ENCODE assay signal across 10 mouse cellular contexts in the genomic region with DNA sequence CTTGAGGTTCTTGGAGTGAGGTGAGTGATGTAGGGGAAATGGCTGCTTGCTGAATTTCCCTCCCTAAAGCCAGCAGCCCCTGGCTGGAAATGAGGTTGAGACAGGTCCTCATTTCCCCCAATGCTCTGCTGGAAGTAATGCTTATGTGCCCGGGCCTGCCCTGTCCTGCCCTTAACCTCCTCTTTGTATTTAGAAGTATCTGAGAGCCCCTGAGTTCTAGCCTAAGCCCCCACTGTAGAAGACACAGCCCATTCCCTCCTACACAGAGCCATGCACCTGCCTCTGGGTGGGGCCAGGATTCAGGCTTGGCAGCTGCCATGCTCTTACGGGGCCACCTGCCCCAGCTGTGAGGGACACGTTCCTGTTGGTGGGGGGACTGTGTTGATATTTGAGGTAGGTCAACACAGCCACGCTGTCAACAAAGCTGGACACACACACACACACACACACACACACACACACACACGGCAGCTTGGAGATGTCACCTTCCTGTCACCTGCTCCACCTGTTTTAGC. TPM values are rescaled to one million over a fixed set of nuclear protein-coding genes. Genes with fewer than 3 reads are reported as not detected.
DNase-seq lines count a peak whose midpoint lies in the region; ATAC-seq lines count a peak whose summit lies in the region.
"Had no signal": no experiment of that assay in that cellular context is flagged by ENCODE, and none has a peak within 500 bp of the region (broad histone marks: within the 10 kb centered on the region; RNA-seq: fewer than 3 reads in every experiment).

No protein-coding gene starts in this region.

- no peak for ATAC-seq in heart, embryonic 12.5 days (ENCODE audit: insufficient number of reproducible peaks, low FRiP score)
- ATAC-seq in liver, embryonic 16.5 days (ENCODE audit: low read depth) = 0 out of 2 replicates have a peak, but pooled peaks have one; percentile 14
- no peak for ATAC-seq in granulocyte monocyte progenitor cell, adult 5-6 weeks (replicated peaks; ENCODE audit: poor library complexity, severe bottlenecking)
- ATAC-seq in frontal cortex, adult (ENCODE audit: low TSS enrichment) = no peak
- ATAC-seq: CD4-positive, CD25-positive, alpha-beta regulatory T cell, adult 4 months; forebrain, postnatal 0 days had no signal

- 75% methylated on average over 5 of the region's 5 CpGs for WGBS in heart, embryonic 12.5 days
- WGBS in liver, embryonic 16.5 days (ENCODE audit: insufficient replicate concordance) = 4% methylated on average over 5 of the region's 5 CpGs

- peak overlapping the region; percentile 52 for H3K9ac ChIP-seq in heart, embryonic 12.5 days
- H3K9ac ChIP-seq in liver, embryonic 16.5 days (ENCODE audit: low read depth, low read length) = peak overlapping the region; percentile 56
- H3K9ac ChIP-seq: forebrain, postnatal 0 days had no signal

- no peaks in the 10 kb centered on the region for H3K9me3 ChIP-seq in heart, embryonic 12.5 days (replicated peaks)
- H3K9me3 ChIP-seq in liver, embryonic 16.5 days (replicated peaks; ENCODE audit: control insufficient read depth, low read length) = no peaks in the 10 kb centered on the region

- no peaks in the 10 kb centered on the region for H3K36me3 ChIP-seq in heart, embryonic 12.5 days
- H3K36me3 ChIP-seq in liver, embryonic 16.5 days (ENCODE audit: control insufficient read depth, insufficient read depth) = no peaks in the 10 kb centered on the region

- DNase-seq in heart, postnatal 14 days = no peak
- peak; percentile 64 to 66 for DNase-seq in spleen, postnatal 36 days (ENCODE audit: low spot score in 2 of 2)
- no peak for DNase-seq in spleen, postnatal 14 days (ENCODE audit: low spot score in 2 of 2)
- no peak for DNase-seq in right cerebral cortex, adult 18-20 months
- DNase-seq: forebrain, postnatal 0 days had no signal

- peak overlapping the region; percentile 53; the same call in 1 of the 2 replicates for H3K27ac ChIP-seq in heart, embryonic 12.5 days (ENCODE audit: poor library complexity, severe bottlenecking)
- peak overlapping the region; percentile 57 for H3K27ac ChIP-seq in liver, embryonic 16.5 days (ENCODE audit: low read length)

- H3K4me1 ChIP-seq in heart, embryonic 12.5 days (replicated peaks) = peaks cover 40% of the 10 kb centered on the region
- peaks cover 96% of the 10 kb centered on the region for H3K4me1 ChIP-seq in liver, embryonic 16.5 days (ENCODE audit: control insufficient read depth, low read depth, low read length)

- peak overlapping the region; percentile 57 for H3K4me2 ChIP-seq in heart, embryonic 12.5 days
- peak overlapping the region; percentile 64 for H3K4me2 ChIP-seq in liver, embryonic 16.5 days (ENCODE audit: low read depth, low read length)

- H3K4me3 ChIP-seq in heart, embryonic 12.5 days = peak overlapping the region; percentile 39
- H3K4me3 ChIP-seq in liver, embryonic 16.5 days (ENCODE audit: low read depth, low read length) = peak overlapping the region; percentile 58

- no peaks in the 10 kb centered on the region; the same call in 1 of the 2 replicates for H3K27me3 ChIP-seq in heart, embryonic 12.5 days (replicated peaks)
- H3K27me3 ChIP-seq in liver, embryonic 16.5 days (ENCODE audit: control insufficient read depth, insufficient read depth, low read depth, low read length) = no peaks in the 10 kb centered on the region

- intact Hi-C loops in heart, postnatal 14 days (cut with DNase I) = no loop called here

RNA-seq across cellular contexts. Expression of gene Cbfa2t3, which starts 0.6 kb away (rescaled TPM):
- polyA plus RNA-seq in heart, embryonic 12.5 days (2016; fragmentation: Nextera tagmentation; extraction: Ambion mirVana) = 6.2 TPM in 2 replicates
- total RNA-seq in heart, postnatal 14 days (2021) = 10 to 100 TPM; 22.1 to 25.3 TPM
- polyA plus RNA-seq in liver, embryonic 16.5 days (2015; fragmentation: Nextera tagmentation; extraction: Ambion mirVana) = 3.1 and 3.3 TPM in 2 replicates
- total RNA-seq in granulocyte monocyte progenitor cell, adult 5-6 weeks (2014; fragmentation: Nextera tagmentation) = 35.4 and 37.7 TPM in 2 replicates
- 8.3 and 16.0 TPM in 2 replicates for total RNA-seq in granulocyte monocyte progenitor cell, adult 5-6 weeks (2017)

Comparison
In these comparisons a context has a peak if more than half of its experiments do, and no peak if none do; other contexts are left out.
1. DNase-seq: peak in spleen, postnatal 36 days (2 of 2); none in heart, postnatal 14 days (0 of 2), spleen, postnatal 14 days (0 of 2) and right cerebral cortex, adult 18-20 months (single experiment).